Mouse (Mus musculus) embryonic facial prominence, embryonic 12.5 days (tissue): ENCODE measurements around the gene Rpgrip1. TPM values are rescaled to one million over a fixed set of nuclear protein-coding genes. Genes with fewer than 3 reads are reported as not detected.

Source experiments
- ATAC-seq: fragments of 200-750 bp; cut with Nextera tagmentation; 2 replicates; pipeline ENCODE4 v1.8.0; 2017; ENCODE audit not compliant: insufficient number of reproducible peaks, insufficient read depth, low FRiP score, low TSS enrichment
- H3K27ac ChIP-seq: fragments of 300-500 bp; sonication (generic); 2 replicates; pipeline ENCODE4 v1.5.1; 2016; ENCODE audit warnings: mild to moderate bottlenecking
- H3K27me3 ChIP-seq: fragments of 300-500 bp; sonication (generic); 2 replicates; pipeline ENCODE4 v1.6.1; 2016; ENCODE audit warnings: mild to moderate bottlenecking, moderate library complexity
- H3K36me3 ChIP-seq: fragments of 300-500 bp; sonication (generic); 2 replicates; pipeline ENCODE4 v1.6.1; 2016; ENCODE audit warnings: mild to moderate bottlenecking
- H3K4me1 ChIP-seq: fragments of 300-500 bp; sonication (generic); 2 replicates; pipeline ENCODE4 v1.6.1; 2016
- H3K4me2 ChIP-seq: fragments of 300-500 bp; sonication (generic); replicated peaks from 2 replicates; pipeline ENCODE4 v1.6.1; 2016; ENCODE audit warnings: mild to moderate bottlenecking, moderate library complexity
- H3K4me3 ChIP-seq: fragments of 300-500 bp; sonication (generic); 2 replicates; pipeline ENCODE4 v1.5.1; 2016; ENCODE audit warnings: mild to moderate bottlenecking
- H3K9ac ChIP-seq: fragments of 300-500 bp; sonication (generic); 2 replicates; pipeline ENCODE4 v1.6.1; 2016; ENCODE audit warnings: mild to moderate bottlenecking, moderate library complexity
- H3K9me3 ChIP-seq: fragments of 300-500 bp; sonication (generic); 2 replicates; pipeline ENCODE4 v1.6.1; 2016; ENCODE audit warnings: mild to moderate bottlenecking, moderate library complexity
- WGBS: fragments of 180-500 bp; shearing (Covaris S2); methylation state at CpG from one replicate; pipeline ENCODE4 v1.1.7; 2016; 5-methylcytosine and 5-hydroxymethylcytosine counted together
- polyA plus RNA-seq: library from polyadenylated mRNA; unstranded; fragments of >200 nt; fragmentation: Nextera tagmentation; extraction: Ambion mirVana; gene quantifications from 2 replicates; pipeline ENCODE4 v1.2.1, GENCODE M21; 2016

The Rpgrip1 gene
- polyA plus RNA-seq, 1 experiment from 2014 or later: 75.9 TPM

DNA sequence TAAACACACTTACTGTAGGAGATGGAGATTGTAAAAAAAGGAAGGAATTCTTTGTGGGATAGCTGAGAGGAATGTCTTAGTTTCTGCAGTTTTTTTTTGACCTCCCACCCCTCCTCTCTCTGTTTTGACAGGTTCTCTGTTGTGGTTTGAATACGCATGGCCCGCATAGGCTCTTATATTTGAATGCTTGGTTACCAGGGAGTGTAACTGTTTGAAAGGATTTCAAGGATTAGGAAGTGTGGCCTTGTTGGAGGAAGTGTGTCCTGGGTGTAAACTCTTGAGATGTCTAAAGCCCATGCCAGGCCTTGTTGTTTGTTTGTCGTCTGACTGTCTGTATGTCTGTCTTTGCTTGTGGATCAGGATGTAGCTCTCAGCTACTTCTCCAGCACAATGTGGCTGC, 42.1 kb downstream of the Rpgrip1 start:
- H3K36me3 ChIP-seq: 0 out of 2 replicates have a peak, but pooled peaks cover under 1% of the 10 kb centered on the region
- no peaks in the 10 kb centered on the region for H3K4me1 ChIP-seq
- H3K9ac ChIP-seq: no peak overlapping the region
- WGBS: 49% methylated on average over 3 of the region's 3 CpGs
- no peaks in the 10 kb centered on the region for H3K27me3 ChIP-seq
- H3K4me3 ChIP-seq: no peak overlapping the region
- ATAC-seq: no peak
- H3K9me3 ChIP-seq: no peaks in the 10 kb centered on the region
- no peak overlapping the region for H3K27ac ChIP-seq
- no peak overlapping the region for H3K4me2 ChIP-seq

DNA sequence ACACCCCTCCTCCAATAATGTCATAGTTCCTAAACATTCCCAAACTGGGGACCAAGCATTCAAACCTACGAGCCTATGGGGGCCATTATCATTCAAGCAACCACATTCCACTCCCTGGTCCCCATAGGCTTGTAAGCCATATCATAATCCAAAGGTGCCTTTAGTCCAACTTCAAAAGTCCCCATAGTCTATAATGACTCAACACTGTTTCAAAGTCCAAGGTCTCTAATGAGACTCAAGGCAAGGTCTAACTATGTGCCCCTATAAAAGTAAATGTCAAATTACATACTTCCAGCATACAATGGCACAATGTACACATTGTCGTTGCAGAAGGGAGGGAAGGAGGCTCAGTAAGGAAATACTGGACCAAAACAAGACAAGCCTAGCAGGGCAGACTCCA, 44.5 kb downstream of the Rpgrip1 start:
- Histone ChIP-seq H3K9me3 (no peaks in the 10 kb centered on the region), H3K4me1 (no peaks in the 10 kb centered on the region), H3K9ac (no peak overlapping the region), H3K4me2 (no peak overlapping the region), H3K36me3 (peaks cover 23% of the 10 kb centered on the region), H3K27me3 (no peaks in the 10 kb centered on the region), H3K4me3 (no peak overlapping the region), H3K27ac (no peak overlapping the region)
- ATAC-seq: no peak
- 93% methylated on average over 2 of the region's 2 CpGs for WGBS

DNA sequence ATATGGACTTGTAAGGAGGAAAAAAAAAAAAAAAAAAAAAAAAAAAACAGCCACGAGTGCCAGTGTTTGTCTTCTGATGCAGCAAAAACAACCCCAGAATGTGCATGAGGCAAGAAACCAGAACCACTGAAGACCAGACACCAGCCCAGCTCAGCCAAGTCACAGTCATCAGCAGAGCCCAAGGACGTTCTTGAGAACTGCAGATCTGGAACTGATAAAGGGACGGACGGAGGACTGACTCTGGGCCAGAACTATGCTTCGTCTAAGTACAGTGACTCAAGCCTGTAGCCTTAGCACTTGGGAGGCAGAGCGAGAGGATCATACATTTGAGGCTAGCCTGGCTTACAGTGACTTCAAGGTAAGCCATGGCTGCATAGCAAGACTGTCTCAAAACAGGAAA, 50.4 kb downstream of the Rpgrip1 start:
- 81% methylated on average over 6 of the region's 6 CpGs for WGBS
- H3K36me3 ChIP-seq: peaks cover 72% of the 10 kb centered on the region

DNA sequence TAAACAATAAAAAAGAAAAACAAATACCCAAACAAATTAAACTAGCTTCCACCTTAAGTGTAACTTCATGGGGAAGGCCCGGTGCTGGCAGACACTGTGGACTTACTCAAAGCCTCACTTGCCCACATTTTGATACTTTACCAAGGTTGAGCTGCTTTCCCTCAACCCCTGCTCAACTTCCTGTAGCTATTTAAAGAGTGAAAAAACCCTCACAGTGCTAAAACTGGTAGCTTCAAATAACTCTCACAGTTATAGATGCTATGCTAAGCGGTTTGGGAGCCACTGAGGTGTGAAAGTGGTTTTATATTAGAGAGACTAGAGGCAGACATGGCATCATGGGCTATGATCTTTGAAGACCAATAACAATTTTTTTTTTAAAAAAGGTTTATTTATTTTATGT, 56.1 kb downstream of the Rpgrip1 start:
- no peaks in the 10 kb centered on the region for H3K4me1 ChIP-seq
- no peak for ATAC-seq
- WGBS: 93% methylated on average over 2 of the region's 2 CpGs
- no peak overlapping the region for H3K27ac ChIP-seq
- peaks cover 69% of the 10 kb centered on the region for H3K36me3 ChIP-seq
- no peak overlapping the region for H3K9ac ChIP-seq
- H3K9me3 ChIP-seq: no peaks in the 10 kb centered on the region
- no peaks in the 10 kb centered on the region for H3K27me3 ChIP-seq
- H3K4me3 ChIP-seq: no peak overlapping the region
- no peak overlapping the region for H3K4me2 ChIP-seq

More for the DNA sequence above, 50.4 kb downstream of the Rpgrip1 start:
- H3K4me1 ChIP-seq: no peaks in the 10 kb centered on the region
- no peaks in the 10 kb centered on the region for H3K9me3 ChIP-seq
- H3K4me3 ChIP-seq: no peak overlapping the region
- no peak overlapping the region for H3K4me2 ChIP-seq
- H3K27me3 ChIP-seq: no peaks in the 10 kb centered on the region
- no peak for ATAC-seq
- no peak overlapping the region for H3K9ac ChIP-seq
- H3K27ac ChIP-seq: no peak overlapping the region

DNA sequence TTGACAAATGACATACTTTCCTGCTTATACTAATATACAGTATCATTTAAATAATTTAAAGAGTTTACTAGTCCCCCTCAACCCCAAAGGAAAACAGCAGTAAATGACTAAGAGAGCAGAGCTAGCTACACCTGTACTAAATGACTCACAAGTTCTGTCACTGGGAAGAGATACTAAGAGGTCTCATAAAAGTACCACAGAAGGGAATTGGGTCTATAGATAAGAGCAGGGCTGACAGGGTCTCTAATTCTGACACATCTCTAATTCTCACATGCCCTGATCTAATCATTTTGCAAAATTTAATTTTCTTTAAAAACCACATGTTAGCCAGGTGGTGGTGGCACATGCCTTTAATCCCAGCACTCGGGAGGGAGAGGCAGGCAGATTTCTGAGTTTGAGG, 78.3 kb downstream of the Rpgrip1 start:
- no peak overlapping the region for H3K27ac ChIP-seq
- peaks cover 16% of the 10 kb centered on the region for H3K36me3 ChIP-seq
- no peak overlapping the region for H3K9ac ChIP-seq
- no peaks in the 10 kb centered on the region for H3K9me3 ChIP-seq
- no peak overlapping the region for H3K4me2 ChIP-seq
- WGBS: 68% methylated on average over 1 of the region's 1 CpGs
- ATAC-seq: no peak
- H3K4me1 ChIP-seq: no peaks in the 10 kb centered on the region
- no peaks in the 10 kb centered on the region for H3K27me3 ChIP-seq
- no peak overlapping the region for H3K4me3 ChIP-seq

DNA sequence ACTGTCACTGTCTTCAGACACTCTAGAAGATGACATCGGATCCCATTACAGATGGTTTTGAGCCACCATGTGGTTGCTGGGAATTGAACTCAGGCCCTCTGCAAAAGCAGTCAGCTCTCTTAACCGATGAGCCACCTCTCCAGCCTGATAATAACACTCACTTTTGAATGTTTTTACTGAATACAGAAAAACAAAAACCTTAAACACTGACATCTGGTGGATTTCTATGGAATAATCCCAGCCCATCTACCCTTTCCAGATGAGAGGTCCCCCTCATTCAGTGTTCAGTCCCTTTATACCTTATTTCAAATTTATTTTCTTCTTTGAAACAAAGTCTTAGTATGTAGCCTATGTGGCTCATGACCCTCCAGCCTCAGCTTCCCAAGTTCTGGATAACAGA, 79.0 kb downstream of the Rpgrip1 start:
- no peak for ATAC-seq
- Histone ChIP-seq H3K4me3 (no peak overlapping the region), H3K27me3 (no peaks in the 10 kb centered on the region), H3K4me2 (no peak overlapping the region), H3K4me1 (no peaks in the 10 kb centered on the region), H3K27ac (no peak overlapping the region), H3K9ac (no peak overlapping the region), H3K36me3 (peaks cover 15% of the 10 kb centered on the region; the same call in 1 of the 2 replicates), H3K9me3 (no peaks in the 10 kb centered on the region)
- whole genome bisulfite sequencing: 85% methylated on average over 2 of the region's 2 CpGs

DNA sequence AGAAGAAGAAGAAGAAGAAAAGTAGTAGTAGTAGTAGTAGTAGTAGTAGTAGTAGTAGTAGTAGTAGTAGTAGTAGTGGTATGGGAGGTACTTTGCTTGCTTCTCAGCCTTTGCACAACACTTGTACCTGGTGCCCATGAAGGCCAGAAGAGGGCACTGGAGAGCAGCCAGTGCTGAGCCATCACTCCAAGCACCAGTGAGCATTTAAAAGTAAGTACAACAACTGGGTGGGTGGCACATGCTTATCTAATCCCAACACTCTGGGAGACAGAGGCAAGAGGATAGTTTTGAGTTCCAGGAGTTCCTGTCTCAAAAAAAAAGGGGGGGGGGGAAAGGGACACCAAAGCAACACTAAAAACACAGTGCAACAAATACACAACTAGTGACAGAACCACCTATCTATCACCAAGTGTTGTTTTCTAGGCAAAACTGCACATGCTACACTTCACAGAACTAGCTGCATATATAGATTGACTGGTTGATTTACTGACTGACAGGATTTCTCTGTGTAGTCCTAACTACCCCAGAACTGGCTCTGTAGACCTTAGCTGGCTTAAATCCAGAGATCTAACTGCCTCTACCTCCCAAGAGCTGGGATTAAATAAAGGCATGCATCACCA, 80.3 kb downstream of the Rpgrip1 start:
- ATAC-seq: no peak
- H3K9ac ChIP-seq: no peak overlapping the region

DNA sequence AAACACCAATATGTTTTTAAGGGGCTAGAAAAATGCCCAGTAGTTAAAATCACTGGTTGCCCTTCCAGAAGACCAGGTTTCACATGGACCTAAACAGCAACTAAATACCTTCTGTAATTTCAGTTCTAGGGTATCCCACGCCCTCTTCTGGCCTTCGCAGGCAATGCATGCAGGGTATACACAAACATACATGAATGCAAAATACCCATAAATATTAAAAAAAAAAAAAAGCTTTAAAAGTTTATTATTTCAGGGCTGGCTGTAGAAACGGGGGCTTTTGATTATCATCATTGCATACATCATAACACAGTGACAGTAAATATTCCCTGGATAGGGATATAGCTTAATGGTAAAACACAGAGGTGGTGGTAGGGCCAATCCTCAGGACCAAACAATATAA, 85.2 kb downstream of the Rpgrip1 start:
- no peaks in the 10 kb centered on the region for H3K9me3 ChIP-seq
- WGBS: 7% methylated on average over 3 of the region's 3 CpGs
- no peak overlapping the region for H3K9ac ChIP-seq
- peaks cover 22% of the 10 kb centered on the region for H3K36me3 ChIP-seq
- peaks cover 17% of the 10 kb centered on the region; the same call in 1 of the 2 replicates for H3K4me1 ChIP-seq
- H3K27ac ChIP-seq: no peak overlapping the region
- no peaks in the 10 kb centered on the region for H3K27me3 ChIP-seq
- H3K4me2 ChIP-seq: peak overlapping the region; percentile 67
- H3K4me3 ChIP-seq: peak overlapping the region; percentile 97
- no peak for ATAC-seq

More for the DNA sequence above, 80.3 kb downstream of the Rpgrip1 start:
- peaks cover 9% of the 10 kb centered on the region; the same call in 1 of the 2 replicates for H3K4me1 ChIP-seq
- H3K4me2 ChIP-seq: no peak overlapping the region
- no peaks in the 10 kb centered on the region for H3K9me3 ChIP-seq
- no peak overlapping the region for H3K4me3 ChIP-seq
- no peak overlapping the region for H3K27ac ChIP-seq
- no peaks in the 10 kb centered on the region for H3K27me3 ChIP-seq
- H3K36me3 ChIP-seq: peaks cover 15% of the 10 kb centered on the region; the same call in 1 of the 2 replicates

DNA sequence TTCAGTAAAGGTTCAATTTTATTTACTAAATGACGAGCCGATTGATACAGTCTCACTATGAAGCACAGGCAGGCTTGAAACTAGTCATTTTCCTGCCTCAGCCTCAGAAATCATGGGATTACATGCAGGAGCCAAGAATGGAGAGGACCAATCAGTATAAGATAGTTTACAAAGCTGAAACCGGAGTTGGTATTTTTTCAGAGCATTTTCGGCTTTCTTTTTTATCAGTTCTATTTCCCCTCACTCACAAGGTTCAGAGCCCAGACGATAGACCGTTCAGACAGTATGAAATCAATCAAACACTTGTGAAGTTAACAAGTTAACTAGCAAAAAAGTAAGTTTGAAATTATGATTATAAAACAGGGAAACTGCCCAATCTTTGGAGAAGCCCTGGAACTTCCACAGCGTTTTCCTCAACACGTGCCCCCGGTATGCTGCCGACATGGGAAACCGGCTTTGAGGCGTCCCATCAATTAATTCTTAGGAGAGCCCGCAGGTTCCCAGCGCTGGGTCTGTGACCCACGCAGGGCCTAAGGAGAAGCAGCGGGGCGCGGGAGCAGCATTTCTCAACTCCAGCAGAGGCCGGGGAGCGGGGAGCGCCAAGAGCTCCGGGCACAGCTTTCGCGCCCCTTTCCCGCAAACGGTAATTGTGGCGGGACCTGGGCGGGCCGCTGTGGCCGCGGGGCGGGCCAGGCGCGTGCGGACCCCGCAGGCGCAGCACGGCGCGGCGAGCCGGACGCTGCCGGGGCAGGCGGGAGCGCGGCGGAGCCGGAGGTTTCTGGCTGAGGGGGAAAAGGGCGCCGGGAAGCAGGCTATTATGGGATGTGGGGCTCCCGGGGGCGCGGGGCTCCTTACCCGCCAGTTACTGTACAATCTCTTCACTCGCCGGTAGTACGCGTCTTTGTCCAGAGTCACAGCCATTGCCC, 86.0 kb downstream of the Rpgrip1 start:
- ATAC-seq: peak; percentile 31
- Histone ChIP-seq H3K27me3 (no peaks in the 10 kb centered on the region), H3K4me2 (peak overlapping the region; percentile 67), H3K36me3 (peaks cover 26% of the 10 kb centered on the region), H3K4me3 (peak overlapping the region; percentile 97), H3K9ac (peak overlapping the region; percentile 99), H3K27ac (peak overlapping the region; percentile 98), H3K9me3 (no peaks in the 10 kb centered on the region), H3K4me1 (peaks cover 17% of the 10 kb centered on the region; the same call in 1 of the 2 replicates)
- WGBS: under 1% methylated on average over 41 of the region's 59 CpGs

DNA sequence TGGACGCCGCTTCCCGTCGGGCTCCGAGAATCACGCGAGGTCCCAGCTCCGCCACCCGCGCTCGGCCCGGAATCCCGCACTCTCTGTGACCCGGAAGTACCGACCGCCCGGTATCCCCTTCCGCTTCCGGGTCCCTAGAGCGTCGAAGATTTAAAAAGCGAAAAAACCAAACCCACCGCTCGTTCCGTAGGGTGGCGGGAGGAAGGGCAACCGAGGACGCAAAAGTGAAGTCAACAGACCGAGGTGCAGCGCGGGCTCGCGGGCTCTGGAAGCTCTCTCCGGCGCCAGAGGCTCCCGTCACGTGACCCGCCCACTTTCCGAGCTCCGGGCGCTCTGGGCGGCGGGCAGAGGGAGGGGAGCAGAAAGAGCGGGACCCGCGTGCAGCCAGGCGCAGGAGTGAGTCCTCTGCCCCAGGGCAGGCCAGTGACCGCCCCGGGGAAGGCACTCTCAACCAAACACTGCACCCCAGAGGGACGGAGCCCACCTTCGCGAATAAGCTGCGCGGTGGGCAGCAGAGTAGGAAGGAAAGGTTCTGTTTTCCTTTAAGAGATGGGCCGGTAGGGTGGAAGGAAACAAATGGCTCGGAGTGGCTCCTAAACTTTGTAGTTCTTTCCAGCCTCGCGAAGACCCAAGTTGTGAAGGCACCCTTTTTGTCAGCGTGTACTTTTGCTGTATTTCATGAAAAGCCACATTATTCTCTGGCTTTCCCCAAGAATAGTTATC, 86.8 kb downstream of the Rpgrip1 start, which contains the start of gene Supt16:
Gene Supt16, minus strand, starts transcription at position 261 of the 723 bp plus-strand sequence.
- ATAC-seq: peak; percentile 90
- Histone ChIP-seq H3K27me3 (no peaks in the 10 kb centered on the region), H3K4me2 (peak within 1 kb of the TSS; percentile 67), H3K4me1 (peaks cover 17% of the 10 kb centered on the region; the same call in 1 of the 2 replicates), H3K27ac (peak within 1 kb of the TSS; percentile 98), H3K4me3 (peak within 1 kb of the TSS; percentile 97), H3K9me3 (no peaks in the 10 kb centered on the region), H3K9ac (peak within 1 kb of the TSS; percentile 99), H3K36me3 (peaks cover 26% of the 10 kb centered on the region)
- under 1% methylated on average over 59 of the region's 59 CpGs for WGBS

DNA sequence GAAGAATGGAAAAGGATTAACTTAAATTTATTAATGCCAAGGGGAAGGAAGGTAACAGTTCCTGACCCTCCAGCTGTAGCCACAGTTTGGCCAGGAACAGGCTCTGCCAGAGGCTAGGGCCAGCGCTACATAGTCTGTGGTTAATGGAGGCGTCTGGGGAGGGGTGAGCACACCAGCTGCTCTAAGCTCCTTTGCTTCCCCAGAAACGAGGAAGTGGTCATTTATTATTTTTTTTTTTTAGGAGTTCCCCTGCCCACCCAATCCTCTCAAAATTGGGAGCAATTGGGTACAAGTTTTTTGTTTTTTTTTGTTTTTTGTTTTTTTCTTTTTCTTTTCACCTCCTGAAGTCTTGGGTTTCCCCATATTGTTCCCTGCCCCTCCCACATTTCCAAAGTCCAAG, 87.6 kb downstream of the Rpgrip1 start:
- Histone ChIP-seq H3K9ac (peak overlapping the region; percentile 99; the same call in 1 of the 2 replicates), H3K27ac (no peak overlapping the region), H3K4me1 (peaks cover 17% of the 10 kb centered on the region; the same call in 1 of the 2 replicates), H3K27me3 (no peaks in the 10 kb centered on the region), H3K36me3 (peaks cover 31% of the 10 kb centered on the region), H3K9me3 (no peaks in the 10 kb centered on the region), H3K4me3 (peak overlapping the region; percentile 97), H3K4me2 (peak overlapping the region; percentile 67)
- WGBS: 10% methylated on average over 3 of the region's 3 CpGs
- ATAC-seq: no peak
